Mouse (Mus musculus) limb, embryonic 14.5 days (tissue): ENCODE measurements around the gene Glis2. TPM values are rescaled to one million over a fixed set of nuclear protein-coding genes. Genes with fewer than 3 reads are reported as not detected.

Experiments
- ATAC-seq: fragments of 200-750 bp; cut with Nextera tagmentation; 2 replicates; pipeline ENCODE4 v1.8.0; 2017; ENCODE audit warnings: low read depth, moderate number of reproducible peaks, moderate TSS enrichment; ENCODE audit not compliant: low FRiP score
- DNase-seq: peaks from one replicate; pipeline ENCODE4 v3.0.0-alpha.2; 2015; ENCODE audit warnings: low spot score
- H3K27ac ChIP-seq: fragments of 300-500 bp; sonication (generic); replicated peaks from 2 replicates; pipeline ENCODE4 v1.5.1; 2014; ENCODE audit warnings: low read depth, mild to moderate bottlenecking, low read length, moderate library complexity, mixed read lengths
- H3K27me3 ChIP-seq: fragments of 300-500 bp; sonication (generic); 2 replicates; pipeline ENCODE4 v1.6.1; 2014; ENCODE audit warnings: low read length, mixed read lengths; ENCODE audit not compliant: control insufficient read depth, insufficient read depth
- H3K36me3 ChIP-seq: fragments of 300-500 bp; sonication (generic); 2 replicates; pipeline ENCODE4 v1.6.1; 2014; ENCODE audit warnings: mild to moderate bottlenecking, low read length, moderate library complexity, mixed read lengths; ENCODE audit not compliant: control insufficient read depth, insufficient read depth
- H3K4me1 ChIP-seq: fragments of 300-500 bp; sonication (generic); 2 replicates; pipeline ENCODE4 v1.6.1; 2014; ENCODE audit warnings: antibody characterized with exemption, low read length, mixed read lengths; ENCODE audit not compliant: control insufficient read depth, insufficient read depth
- H3K4me2 ChIP-seq: fragments of 300-500 bp; sonication (generic); replicated peaks from 2 replicates; pipeline ENCODE4 v1.6.1; 2014; ENCODE audit warnings: low read depth, mild to moderate bottlenecking, low read length, moderate library complexity; ENCODE audit not compliant: severe bottlenecking
- H3K4me3 ChIP-seq: fragments of 300-500 bp; sonication (generic); replicated peaks from 2 replicates; pipeline ENCODE4 v1.5.1; 2014; ENCODE audit warnings: low read length
- H3K9ac ChIP-seq: fragments of 300-500 bp; sonication (generic); 2 replicates; pipeline ENCODE4 v1.6.1; 2014; ENCODE audit warnings: mild to moderate bottlenecking, low read depth, low read length, moderate library complexity; ENCODE audit not compliant: severe bottlenecking
- H3K9me3 ChIP-seq: fragments of 300-500 bp; sonication (generic); 2 replicates; pipeline ENCODE4 v1.6.1; 2016; ENCODE audit warnings: low read length; ENCODE audit not compliant: control insufficient read depth
- POLR2A ChIP-seq: fragments of 200-500 bp; IDR thresholded peaks from 2 replicates; pipeline ENCODE4 v1.8.0; 2012; ENCODE audit warnings: inconsistent platforms, mild to moderate bottlenecking, moderate library complexity, borderline replicate concordance; ENCODE audit not compliant: insufficient read depth, insufficient read length; ENCODE audit errors: extremely low read depth
- WGBS: fragments of 180-500 bp; shearing (Covaris S2); extraction: QIAGEN DNeasy Blood & Tissue Kit; methylation state at CpG from one replicate; pipeline ENCODE4 v1.1.7; 2014; 5-methylcytosine and 5-hydroxymethylcytosine counted together
- polyA plus RNA-seq, 2 experiments: library from polyadenylated mRNA; depleted of rRNA in 1 of 2; stranded (reverse) in 1 of 2; unstranded in 1 of 2; fragments of >200 nt; fragmentation: Nextera tagmentation in 1 of 2; extraction: Ambion mirVana in 1 of 2; gene quantifications; 2 replicates each; pipeline versions ENCODE4 v1.2.1 to v1.2.3; 2012 to 2014

Glis2 gene
- polyA plus RNA-seq, 2 experiments = 45.9 to 83.8 TPM

DNA sequence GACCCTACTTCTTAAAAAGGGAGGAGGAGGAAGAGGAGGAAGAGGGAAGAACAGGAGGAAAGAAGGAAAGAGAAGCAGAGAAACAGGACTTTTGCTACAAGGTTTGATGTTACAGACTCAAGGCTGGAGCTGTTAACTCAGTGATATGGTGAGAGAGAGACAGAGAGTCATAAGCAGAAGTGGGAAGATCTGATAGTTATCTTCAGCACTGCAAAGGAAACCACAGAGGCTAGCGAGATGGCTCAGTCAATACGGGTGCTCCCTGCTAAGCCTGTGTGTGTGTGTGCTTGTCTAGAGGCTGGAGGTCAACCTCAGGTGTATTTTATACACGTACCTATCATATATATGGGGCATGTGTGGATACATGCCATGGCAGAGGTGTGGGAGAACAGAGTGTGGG is 10.7 kb upstream of the Glis2 start:
- no peak for TF ChIP-seq POLR2A
- WGBS = 85% methylated on average over 3 of the region's 3 CpGs
- ATAC-seq = no peak
- Histone ChIP-seq H3K27me3 (no peaks in the 10 kb centered on the region), H3K36me3 (no peaks in the 10 kb centered on the region), H3K9me3 (no peaks in the 10 kb centered on the region), H3K27ac (no peak overlapping the region), H3K9ac (no peak overlapping the region), H3K4me1 (peaks cover 16% of the 10 kb centered on the region), H3K4me3 (no peak overlapping the region), H3K4me2 (no peak overlapping the region)
- no peak for DNase-seq

DNA sequence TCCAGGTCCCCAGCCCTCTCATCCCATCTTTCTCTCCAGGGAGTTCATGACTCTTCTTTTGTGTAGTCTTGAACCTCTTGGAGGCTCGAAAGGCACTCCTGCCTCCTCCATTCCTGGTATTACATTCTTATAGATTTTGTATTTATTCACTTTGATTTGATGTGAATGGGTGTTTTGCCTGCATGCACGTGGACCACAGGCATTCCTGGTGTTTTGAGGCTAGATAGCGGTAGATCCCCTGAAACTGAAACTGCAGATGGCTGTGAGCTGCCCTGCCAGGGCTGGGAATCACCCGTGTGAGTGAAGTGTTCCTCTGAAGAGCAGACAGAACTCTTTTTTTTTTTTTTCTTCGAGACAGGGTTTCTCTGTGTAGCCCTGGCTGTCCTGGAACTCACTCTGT is 10.1 kb upstream of the Glis2 start:
- no peak overlapping the region for H3K4me2 ChIP-seq
- no peaks in the 10 kb centered on the region for H3K9me3 ChIP-seq
- no peak overlapping the region for H3K4me3 ChIP-seq
- ATAC-seq (no peak), DNase-seq (no peak)
- H3K4me1 ChIP-seq = peaks cover 16% of the 10 kb centered on the region
- H3K36me3 ChIP-seq = 0 out of 2 replicates have a peak, but pooled peaks cover 1% of the 10 kb centered on the region
- no peak overlapping the region for H3K27ac ChIP-seq
- WGBS = 68% methylated on average over 5 of the region's 5 CpGs
- H3K9ac ChIP-seq = no peak overlapping the region
- no peak for TF ChIP-seq POLR2A
- H3K27me3 ChIP-seq = no peaks in the 10 kb centered on the region

DNA sequence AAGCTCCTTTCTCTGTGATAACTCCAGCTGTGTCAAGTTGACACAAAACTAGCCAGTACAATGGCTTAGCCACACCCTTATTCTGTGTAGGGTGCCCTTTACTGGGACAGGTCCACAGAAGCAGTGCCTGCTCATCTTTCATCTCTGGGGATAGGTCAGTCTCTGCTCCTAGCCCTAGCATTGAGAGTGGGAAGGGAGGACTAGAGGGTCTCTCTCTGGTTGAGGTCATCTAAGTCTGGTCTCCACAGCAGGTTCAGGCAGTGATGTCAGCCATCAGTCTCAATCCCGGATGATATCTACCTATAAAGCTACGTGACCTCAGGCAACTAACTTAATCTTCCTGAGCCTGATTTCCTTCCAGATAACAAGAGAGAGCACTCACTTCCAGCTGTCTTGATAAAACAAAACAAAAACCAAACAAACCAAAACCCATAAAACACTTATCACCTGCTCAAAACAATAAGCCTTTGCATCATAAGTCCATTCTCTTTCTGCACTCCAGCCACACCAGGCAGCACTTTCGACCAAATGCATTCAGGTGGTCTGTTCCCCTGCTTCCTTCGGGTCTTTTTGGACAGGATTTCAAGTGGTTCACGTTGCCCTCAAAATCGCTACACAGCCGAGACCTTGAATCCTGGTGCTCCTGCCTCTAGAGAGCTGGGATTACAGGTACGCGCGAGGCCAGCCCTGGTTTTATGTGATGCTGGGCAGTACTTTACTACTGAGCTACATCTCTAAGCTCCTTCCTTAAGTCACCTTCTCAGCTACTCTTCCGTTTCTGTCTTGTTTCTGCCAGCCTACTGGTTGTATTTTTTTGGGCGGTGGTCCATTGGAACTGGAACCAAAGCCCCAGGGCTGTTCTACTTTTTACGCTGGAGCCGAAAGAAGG is 8.6 kb upstream of the Glis2 start:
- Histone ChIP-seq H3K36me3 (peaks cover 15% of the 10 kb centered on the region), H3K9ac (peak overlapping the region; percentile 51), H3K27me3 (no peaks in the 10 kb centered on the region), H3K4me1 (peaks cover 16% of the 10 kb centered on the region), H3K4me3 (peak overlapping the region; percentile 46), H3K9me3 (no peaks in the 10 kb centered on the region), H3K4me2 (peak overlapping the region; percentile 61), H3K27ac (peak overlapping the region; percentile 90)
- no peak for TF ChIP-seq POLR2A
- DNase-seq (no peak), ATAC-seq (no peak; the same call in 1 of the 2 replicates)
- WGBS = 5% methylated on average over 14 of the region's 14 CpGs

DNA sequence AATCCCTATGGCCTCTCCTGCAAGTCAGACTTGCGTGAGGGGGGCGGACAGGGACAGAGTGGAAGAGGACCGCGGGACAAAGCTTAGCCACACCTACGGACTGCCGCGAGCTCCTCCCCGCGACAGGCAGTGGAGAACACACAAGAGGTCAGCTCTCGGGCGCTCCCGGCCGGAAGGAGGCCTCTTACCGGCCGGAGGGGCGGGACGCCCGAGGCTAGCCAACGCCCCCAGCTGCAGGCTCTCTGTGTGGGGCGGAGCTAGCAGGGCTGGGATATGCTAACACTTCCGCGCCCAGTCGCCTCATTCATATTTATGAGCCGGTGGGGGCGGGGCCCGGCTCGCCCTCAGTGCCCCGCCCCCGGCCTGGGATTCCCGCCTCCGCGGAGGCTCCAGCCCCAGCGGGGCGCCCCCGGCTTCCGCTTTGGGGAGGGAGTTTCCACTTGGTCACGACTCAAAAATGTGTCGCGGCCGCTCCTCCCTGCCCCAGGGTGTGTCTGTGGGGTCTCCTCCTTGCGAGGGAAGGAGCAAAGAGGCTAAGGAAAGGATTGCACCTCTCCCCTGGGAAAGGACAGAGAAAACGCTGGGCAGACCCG is 7.9 kb upstream of the Glis2 start:
- Histone ChIP-seq H3K4me1 (peaks cover 16% of the 10 kb centered on the region), H3K27ac (peak overlapping the region; percentile 90)
- peak; percentile 98 for ATAC-seq

DNA sequence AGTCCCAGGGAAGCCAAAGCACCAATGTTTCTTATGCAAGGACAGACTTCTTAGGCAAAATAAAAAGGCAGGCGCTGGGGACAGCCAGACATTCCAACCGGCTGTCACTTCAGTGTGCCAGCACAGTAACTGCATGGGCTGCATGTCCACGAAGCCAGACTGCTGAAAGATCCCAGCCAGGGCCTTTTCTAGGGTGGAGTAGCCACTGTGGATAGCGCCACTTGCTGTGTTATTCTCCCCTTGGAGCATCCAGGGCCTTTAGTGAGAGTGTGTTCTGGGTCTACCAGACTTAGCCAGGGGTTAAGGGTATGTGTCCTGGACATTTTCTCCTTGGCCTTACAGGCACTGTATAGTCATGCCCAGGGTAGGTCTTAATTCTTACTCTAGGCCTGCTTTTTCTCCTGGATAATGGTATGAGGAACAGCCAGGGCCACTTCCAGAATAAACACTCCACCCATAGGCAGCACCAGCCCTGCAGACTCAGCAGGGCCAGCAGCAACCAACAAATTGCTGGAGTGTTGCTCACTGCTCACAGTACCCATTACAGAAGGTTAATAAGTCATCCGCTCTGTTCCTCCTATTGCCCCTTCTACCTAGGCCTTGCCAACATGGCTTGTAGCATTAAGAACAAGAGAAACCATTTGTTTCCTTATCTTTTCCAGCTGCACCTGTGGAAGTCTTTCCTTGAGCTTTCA is 6.8 kb upstream of the Glis2 start:
- Histone ChIP-seq H3K4me2 (no peak overlapping the region), H3K27me3 (no peaks in the 10 kb centered on the region), H3K9ac (no peak overlapping the region; the same call in 1 of the 2 replicates), H3K36me3 (peaks cover 18% of the 10 kb centered on the region), H3K27ac (peak overlapping the region; percentile 90), H3K9me3 (no peaks in the 10 kb centered on the region), H3K4me3 (no peak overlapping the region), H3K4me1 (peaks cover 23% of the 10 kb centered on the region)
- TF ChIP-seq POLR2A = no peak
- ATAC-seq (no peak), DNase-seq (no peak)
- WGBS = 59% methylated on average over 5 of the region's 5 CpGs

More for the DNA sequence above, 7.9 kb upstream of the Glis2 start:
- no peaks in the 10 kb centered on the region for H3K27me3 ChIP-seq
- H3K9me3 ChIP-seq = no peaks in the 10 kb centered on the region
- peak; percentile 97 for DNase-seq
- peak overlapping the region; percentile 61 for H3K4me2 ChIP-seq
- 0% methylated on average over 33 of the region's 43 CpGs for WGBS
- no peak for TF ChIP-seq POLR2A
- H3K9ac ChIP-seq = peak overlapping the region; percentile 51
- peaks cover 15% of the 10 kb centered on the region for H3K36me3 ChIP-seq
- H3K4me3 ChIP-seq = peak overlapping the region; percentile 46
